Mouse (Mus musculus) neural tube, embryonic 15.5 days (tissue): ENCODE measurements around the gene Plscr5. TPM values are rescaled to one million over a fixed set of nuclear protein-coding genes. Genes with fewer than 3 reads are reported as not detected.
A peak's percentile ranks its signal among the peaks of the same experiment; 100 is the strongest.

Experiments
- ATAC-seq: fragments of 200-750 bp; cut with Nextera tagmentation; 2 replicates; pipeline ENCODE4 v1.8.0; 2017; ENCODE audit warnings: mild to moderate bottlenecking, moderate TSS enrichment, moderate library complexity; ENCODE audit not compliant: low FRiP score
- H3K27ac ChIP-seq: fragments of 300-500 bp; sonication (generic); replicated peaks from 2 replicates; pipeline ENCODE4 v1.5.1; 2015; ENCODE audit warnings: mild to moderate bottlenecking, inconsistent platforms
- H3K27me3 ChIP-seq: fragments of 300-500 bp; sonication (generic); replicated peaks from 2 replicates; pipeline ENCODE4 v1.6.1; 2015; ENCODE audit warnings: inconsistent platforms
- H3K36me3 ChIP-seq: fragments of 300-500 bp; sonication (generic); 2 replicates; pipeline ENCODE4 v1.6.1; 2015; ENCODE audit warnings: inconsistent platforms
- H3K4me1 ChIP-seq: fragments of 300-500 bp; sonication (generic); 2 replicates; pipeline ENCODE4 v1.6.1; 2015; ENCODE audit warnings: inconsistent platforms
- H3K4me2 ChIP-seq: fragments of 300-500 bp; sonication (generic); 2 replicates; pipeline ENCODE4 v1.6.1; 2015; ENCODE audit warnings: inconsistent platforms, mild to moderate bottlenecking, moderate library complexity
- H3K4me3 ChIP-seq: fragments of 300-500 bp; sonication (generic); replicated peaks from 2 replicates; pipeline ENCODE4 v1.5.1; 2015; ENCODE audit warnings: mild to moderate bottlenecking, inconsistent platforms
- H3K9ac ChIP-seq: fragments of 300-500 bp; sonication (generic); replicated peaks from 2 replicates; pipeline ENCODE4 v1.6.1; 2015; ENCODE audit warnings: mild to moderate bottlenecking, inconsistent platforms
- H3K9me3 ChIP-seq: fragments of 300-500 bp; sonication (generic); replicated peaks from 2 replicates; pipeline ENCODE4 v1.6.1; 2016; ENCODE audit warnings: inconsistent platforms
- WGBS: fragments of 180-500 bp; shearing (Covaris S2); methylation state at CpG from one replicate; pipeline ENCODE4 v1.1.7; 2015; ENCODE audit warnings: mixed read lengths; 5-methylcytosine and 5-hydroxymethylcytosine counted together
- polyA plus RNA-seq: library from polyadenylated mRNA; unstranded; fragments of >200 nt; fragmentation: Nextera tagmentation; extraction: Ambion mirVana; gene quantifications from 2 replicates; pipeline ENCODE4 v1.2.1, GENCODE M21; 2015

Plscr5 gene
- polyA plus RNA-seq, 1 experiment from 2014 or later: 0.93 TPM

GRCm38 (mm10) chr9:92228867-92229832 is 36.4 kb downstream of the Plscr5 start:
- Histone ChIP-seq H3K4me1 (no peaks in the 10 kb centered on the region), H3K4me3 (no peak overlapping the region), H3K9ac (no peak overlapping the region), H3K27me3 (no peaks in the 10 kb centered on the region), H3K27ac (no peak overlapping the region), H3K4me2 (no peak overlapping the region), H3K36me3 (no peaks in the 10 kb centered on the region), H3K9me3 (no peaks in the 10 kb centered on the region)
- ATAC-seq: no peak
- whole genome bisulfite sequencing: 84% methylated on average over 16 of the region's 16 CpGs

- Histone ChIP-seq H3K27me3 (no peaks in the 10 kb centered on the region), H3K4me2 (no peak overlapping the region), H3K27ac (no peak overlapping the region), H3K4me1 (no peaks in the 10 kb centered on the region), H3K9me3 (no peaks in the 10 kb centered on the region), H3K9ac (no peak overlapping the region), H3K36me3 (no peaks in the 10 kb centered on the region), H3K4me3 (no peak overlapping the region)
- ATAC-seq: no peak
- WGBS: 80% methylated on average over 2 of the region's 2 CpGs
These were observed 37.1 kb downstream of the Plscr5 start for GRCm38 (mm10) chr9:92229833-92230205.

GRCm38 (mm10) chr9:92234901-92235458 is 42.2 kb downstream of the Plscr5 start:
- no peak for ATAC-seq
- Histone ChIP-seq H3K4me2 (no peak overlapping the region), H3K27ac (no peak overlapping the region), H3K9me3 (no peaks in the 10 kb centered on the region), H3K4me1 (no peaks in the 10 kb centered on the region), H3K9ac (no peak overlapping the region), H3K4me3 (no peak overlapping the region), H3K27me3 (no peaks in the 10 kb centered on the region), H3K36me3 (no peaks in the 10 kb centered on the region)
- 85% methylated on average over 11 of the region's 11 CpGs for WGBS

- Histone ChIP-seq H3K9me3 (no peaks in the 10 kb centered on the region), H3K4me3 (no peak overlapping the region), H3K27ac (no peak overlapping the region), H3K27me3 (no peaks in the 10 kb centered on the region), H3K4me2 (0 out of 2 replicates have a peak overlapping the region, but pooled peaks have one; percentile 90), H3K36me3 (no peaks in the 10 kb centered on the region), H3K9ac (no peak overlapping the region), H3K4me1 (peaks cover 18% of the 10 kb centered on the region; the same call in 1 of the 2 replicates)
- no peak for ATAC-seq
- WGBS: 84% methylated on average over 7 of the region's 7 CpGs
These were observed 56.2 kb downstream of the Plscr5 start for GRCm38 (mm10) chr9:92248773-92249446.

DNA sequence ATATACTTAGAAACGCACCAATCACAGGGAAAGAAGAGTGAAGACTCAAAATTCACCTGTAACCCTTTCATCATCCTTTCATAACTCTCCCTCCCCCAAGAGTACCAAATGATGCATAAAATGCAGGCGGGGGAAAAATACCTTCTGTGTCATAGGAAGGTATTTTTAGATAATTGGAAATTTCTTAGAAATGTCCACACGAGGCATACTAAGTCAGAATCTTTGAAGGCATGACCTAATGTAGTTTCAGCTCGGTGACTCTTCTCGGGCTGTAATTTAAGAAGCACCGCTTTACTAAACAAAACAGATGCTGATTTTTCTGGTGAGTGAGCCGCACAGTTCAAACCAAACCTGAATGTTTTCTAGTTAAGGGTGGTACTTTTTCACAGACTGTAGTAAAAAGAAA is 56.7 kb downstream of the Plscr5 start, which contains the start of gene Plscr1:
Gene Plscr1 (plus strand): TSS at position 304 of the 406 bp plus-strand sequence.
- no peaks in the 10 kb centered on the region for H3K36me3 ChIP-seq
- ATAC-seq: peak; percentile 18; the same call in 1 of the 2 replicates
- H3K4me1 ChIP-seq: peaks cover 18% of the 10 kb centered on the region; the same call in 1 of the 2 replicates
- peak within 1 kb of the TSS; percentile 66 for H3K4me3 ChIP-seq
- H3K27ac ChIP-seq: peak within 1 kb of the TSS; percentile 82
- no peaks in the 10 kb centered on the region for H3K27me3 ChIP-seq
- WGBS: 46% methylated on average over 7 of the region's 7 CpGs
- peak within 1 kb of the TSS; percentile 90 for H3K4me2 ChIP-seq
- H3K9me3 ChIP-seq: no peaks in the 10 kb centered on the region
- peak within 1 kb of the TSS; percentile 61 for H3K9ac ChIP-seq

GRCm38 (mm10) chr9:92249987-92250772 is 57.4 kb downstream of the Plscr5 start:
- under 1% methylated on average over 40 of the region's 40 CpGs for WGBS
- Histone ChIP-seq H3K4me2 (peak overlapping the region; percentile 90), H3K9me3 (no peaks in the 10 kb centered on the region), H3K9ac (peak overlapping the region; percentile 61), H3K4me3 (peak overlapping the region; percentile 66), H3K36me3 (no peaks in the 10 kb centered on the region), H3K27me3 (no peaks in the 10 kb centered on the region), H3K4me1 (peaks cover 18% of the 10 kb centered on the region; the same call in 1 of the 2 replicates), H3K27ac (peak overlapping the region; percentile 82)
- ATAC-seq: peak; percentile 93

DNA sequence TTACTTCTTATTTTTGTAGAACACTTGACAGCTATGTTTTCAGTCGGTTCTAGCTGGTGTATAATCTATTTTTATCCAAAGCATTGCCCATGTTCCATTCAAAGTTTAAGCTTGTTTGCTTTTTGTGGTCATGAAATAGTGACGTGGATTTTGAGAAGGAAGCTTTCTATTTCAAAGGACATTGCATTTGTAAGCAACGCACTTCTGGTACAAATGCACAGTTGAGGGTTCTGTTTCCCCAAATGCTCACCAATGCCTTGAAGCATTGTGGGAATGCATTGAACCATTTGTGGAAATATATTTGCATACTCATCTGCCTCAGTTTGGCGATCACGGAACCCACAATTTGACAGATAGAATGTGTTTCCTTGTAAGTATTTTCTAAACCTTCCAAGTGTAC is 60.0 kb downstream of the Plscr5 start:
- Histone ChIP-seq H3K9ac (no peak overlapping the region), H3K4me2 (no peak overlapping the region), H3K27ac (no peak overlapping the region), H3K9me3 (no peaks in the 10 kb centered on the region), H3K4me3 (no peak overlapping the region), H3K27me3 (no peaks in the 10 kb centered on the region), H3K4me1 (peaks cover 18% of the 10 kb centered on the region; the same call in 1 of the 2 replicates), H3K36me3 (no peaks in the 10 kb centered on the region)
- ATAC-seq: no peak
- WGBS: 82% methylated on average over 5 of the region's 5 CpGs

GRCm38 (mm10) chr9:92253585-92254321 is 61.0 kb downstream of the Plscr5 start:
- H3K4me3 ChIP-seq: no peak overlapping the region
- no peaks in the 10 kb centered on the region for H3K36me3 ChIP-seq
- no peaks in the 10 kb centered on the region for H3K9me3 ChIP-seq
- no peak overlapping the region for H3K9ac ChIP-seq
- 94% methylated on average over 10 of the region's 10 CpGs for WGBS
- no peak overlapping the region for H3K4me2 ChIP-seq
- no peaks in the 10 kb centered on the region for H3K27me3 ChIP-seq
- no peak overlapping the region for H3K27ac ChIP-seq
- peaks cover 18% of the 10 kb centered on the region; the same call in 1 of the 2 replicates for H3K4me1 ChIP-seq
- no peak for ATAC-seq
